Mouse (Mus musculus): ENCODE results near the gene Tubg1. TPM values are rescaled to one million over a fixed set of nuclear protein-coding genes. Genes with fewer than 3 reads are reported as not detected.
A peak's percentile ranks its signal among the peaks of the same experiment; 100 is the strongest.

The Tubg1 gene
- polyA plus RNA-seq (2012; rRNA removed): 22.4 and 27.3 TPM in 2 replicates

DNA sequence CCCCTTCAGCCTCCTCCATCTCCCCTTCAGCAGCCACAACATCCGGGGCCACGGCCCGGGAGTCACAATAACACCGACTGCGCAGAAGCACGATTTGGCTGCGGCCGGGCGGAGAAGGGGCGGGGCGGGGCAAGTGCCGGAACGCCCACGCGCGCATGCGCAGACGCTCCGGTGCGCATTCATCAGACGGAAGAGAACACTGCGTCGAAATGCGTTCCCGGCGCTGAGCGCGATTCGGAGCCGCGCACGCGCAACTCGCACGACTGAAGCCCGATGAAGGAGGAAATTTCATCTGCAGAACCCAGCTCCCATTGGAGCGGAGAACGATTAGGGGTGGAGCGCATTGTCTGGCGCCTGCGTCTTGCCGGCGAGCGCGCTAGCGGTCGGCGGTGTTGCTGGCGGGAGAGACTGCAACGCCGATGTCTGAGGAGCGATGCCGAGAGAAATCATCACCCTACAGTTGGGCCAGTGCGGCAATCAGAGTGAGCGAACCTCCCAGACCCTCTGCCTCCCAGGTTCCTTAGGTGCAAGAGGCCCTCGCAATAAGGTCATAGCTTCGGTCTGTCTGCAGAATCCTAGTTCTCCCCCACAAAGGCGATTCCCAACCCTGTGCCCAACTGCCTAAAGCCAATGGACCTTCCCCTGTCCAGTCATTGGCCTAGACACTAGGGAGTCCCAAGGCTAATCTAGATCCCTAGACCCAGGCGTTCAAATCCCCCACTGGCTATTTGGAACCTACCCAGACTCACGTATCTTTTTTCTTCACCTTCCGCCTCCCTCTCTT is at the start of gene Tubg1, which contains the start of gene Retreg3:
Tubg1 (plus strand) TSS at position 178 of the 784 bp plus-strand sequence.
Retreg3 (minus strand) TSS at position 133 of the 784 bp plus-strand sequence.
- peak within 1 kb of the TSS; percentile 89 for H3K4me3 ChIP-seq (ENCODE audit: control insufficient read depth, low read depth, low read length)
- peaks cover 7% of the 10 kb centered on the region for H3K4me1 ChIP-seq (ENCODE audit: control insufficient read depth, insufficient read depth, low read length)
- H3K36me3 ChIP-seq (ENCODE audit: control insufficient read depth, insufficient read depth, low read length): no peaks in the 10 kb centered on the region
- TF ChIP-seq CTCF (IDR thresholded peaks at IDR 0.05; ENCODE audit: control insufficient read depth, insufficient read depth, insufficient replicate concordance, low read depth, low read length) (no peak), POLR2A (IDR thresholded peaks at IDR 0.05; ENCODE audit: control insufficient read depth, low read depth, low read length) (peak; percentile 93)
- H3K27ac ChIP-seq (ENCODE audit: control insufficient read depth, insufficient read depth, low read depth, low read length): peak within 1 kb of the TSS; percentile 85
- H3K27me3 ChIP-seq (ENCODE audit: control insufficient read depth, insufficient read depth, low read length): no peaks in the 10 kb centered on the region

GRCm38 (mm10) chr11:101070189-101070527 is 49.6 kb upstream of the Tubg1 start:
- H3K4me1 ChIP-seq (ENCODE audit: control insufficient read depth, insufficient read depth, low read length): peaks cover 18% of the 10 kb centered on the region
- H3K4me3 ChIP-seq (ENCODE audit: control insufficient read depth, low read depth, low read length): peak overlapping the region; percentile 92
- H3K27me3 ChIP-seq (ENCODE audit: control insufficient read depth, insufficient read depth, low read length): no peaks in the 10 kb centered on the region
- no peak for TF ChIP-seq CTCF (IDR thresholded peaks at IDR 0.05; ENCODE audit: control insufficient read depth, insufficient read depth, insufficient replicate concordance, low read depth, low read length)
- no peak for TF ChIP-seq POLR2A (IDR thresholded peaks at IDR 0.05; ENCODE audit: control insufficient read depth, low read depth, low read length)
- H3K36me3 ChIP-seq (ENCODE audit: control insufficient read depth, insufficient read depth, low read length): no peaks in the 10 kb centered on the region
- H3K27ac ChIP-seq (ENCODE audit: control insufficient read depth, insufficient read depth, low read depth, low read length): peak overlapping the region; percentile 72

DNA sequence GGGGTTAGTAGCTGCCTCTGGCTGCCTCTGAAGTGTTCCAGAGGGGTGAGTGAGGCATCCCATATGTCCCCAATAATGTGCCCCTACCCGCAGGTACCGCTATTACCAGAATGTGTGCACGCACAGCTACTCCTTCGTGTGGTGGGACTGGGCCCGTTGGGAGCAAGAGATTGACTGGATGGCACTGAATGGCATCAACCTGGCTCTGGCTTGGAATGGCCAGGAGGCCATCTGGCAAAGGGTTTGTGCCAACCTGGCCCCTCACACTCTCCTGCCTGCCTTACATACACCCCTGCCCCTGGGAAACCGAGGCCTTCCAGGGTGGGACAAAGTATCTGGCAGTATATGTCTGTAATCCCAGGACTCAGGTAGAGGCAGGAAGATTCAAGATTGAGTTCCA is 48.8 kb upstream of the Tubg1 start:
- no peak overlapping the region for H3K4me3 ChIP-seq (ENCODE audit: control insufficient read depth, low read depth, low read length)
- no peak overlapping the region for H3K27ac ChIP-seq (ENCODE audit: control insufficient read depth, insufficient read depth, low read depth, low read length)
- peaks cover 15% of the 10 kb centered on the region for H3K4me1 ChIP-seq (ENCODE audit: control insufficient read depth, insufficient read depth, low read length)
- H3K36me3 ChIP-seq (ENCODE audit: control insufficient read depth, insufficient read depth, low read length): no peaks in the 10 kb centered on the region
- H3K27me3 ChIP-seq (ENCODE audit: control insufficient read depth, insufficient read depth, low read length): no peaks in the 10 kb centered on the region
- TF ChIP-seq CTCF (IDR thresholded peaks at IDR 0.05; ENCODE audit: control insufficient read depth, insufficient read depth, insufficient replicate concordance, low read depth, low read length) (no peak), POLR2A (IDR thresholded peaks at IDR 0.05; ENCODE audit: control insufficient read depth, low read depth, low read length) (no peak)

DNA sequence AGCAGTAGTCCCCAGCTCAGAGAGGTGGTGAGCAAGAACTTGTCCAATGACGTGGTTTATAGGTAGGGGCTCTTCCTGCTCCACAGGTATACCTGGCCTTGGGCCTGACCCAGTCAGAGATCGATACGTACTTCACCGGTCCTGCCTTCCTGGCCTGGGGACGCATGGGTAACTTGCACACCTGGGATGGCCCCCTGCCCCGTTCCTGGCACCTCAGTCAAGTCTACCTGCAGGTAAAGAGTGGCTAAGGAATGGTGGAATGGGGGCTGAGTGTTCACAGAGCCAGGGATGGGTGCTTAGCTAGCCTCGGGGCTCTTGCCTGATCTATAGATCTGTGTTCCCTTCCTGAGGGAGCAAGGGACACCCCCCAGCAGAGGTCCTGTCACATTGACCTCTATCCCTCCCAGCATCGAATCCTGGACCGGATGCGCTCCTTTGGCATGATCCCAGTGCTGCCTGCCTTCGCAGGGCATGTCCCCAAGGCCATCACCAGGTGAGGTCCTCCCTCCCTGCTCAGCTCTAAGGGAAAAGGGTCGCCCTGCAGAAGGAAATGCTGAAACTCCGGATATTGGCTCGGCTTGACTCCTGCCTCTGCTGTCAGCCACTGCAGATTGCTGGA is 47.8 kb upstream of the Tubg1 start:
- TF ChIP-seq CTCF (IDR thresholded peaks at IDR 0.05; ENCODE audit: control insufficient read depth, insufficient read depth, insufficient replicate concordance, low read depth, low read length) (no peak), POLR2A (IDR thresholded peaks at IDR 0.05; ENCODE audit: control insufficient read depth, low read depth, low read length) (no peak)
- Histone ChIP-seq H3K4me1 (ENCODE audit: control insufficient read depth, insufficient read depth, low read length) (peaks cover 12% of the 10 kb centered on the region), H3K27me3 (ENCODE audit: control insufficient read depth, insufficient read depth, low read length) (no peaks in the 10 kb centered on the region), H3K27ac (ENCODE audit: control insufficient read depth, insufficient read depth, low read depth, low read length) (no peak overlapping the region), H3K36me3 (ENCODE audit: control insufficient read depth, insufficient read depth, low read length) (no peaks in the 10 kb centered on the region; the same call in 1 of the 2 replicates), H3K4me3 (ENCODE audit: control insufficient read depth, low read depth, low read length) (no peak overlapping the region)

DNA sequence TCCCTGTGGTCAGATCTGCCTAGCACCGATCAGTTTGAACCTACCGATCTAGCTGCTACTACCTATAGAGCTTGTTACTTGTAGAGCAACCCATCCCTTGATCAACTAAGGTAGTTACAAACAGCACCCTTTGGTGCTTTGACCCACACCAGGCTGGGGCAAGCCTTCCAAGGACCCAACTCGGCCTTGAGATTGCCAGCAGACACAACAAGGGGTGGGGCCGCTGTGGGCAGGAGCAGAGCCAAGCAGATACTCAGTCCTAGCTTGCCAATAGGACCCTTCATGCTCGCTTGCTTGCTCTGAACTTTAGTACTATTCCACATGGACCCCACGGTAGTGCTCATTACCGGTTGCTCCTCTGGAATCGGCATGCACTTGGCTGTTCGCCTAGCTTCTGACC is 41.6 kb upstream of the Tubg1 start, which contains the start of gene Hsd17b1:
Hsd17b1 (plus strand) TSS at position 291 of the 400 bp plus-strand sequence.
- Histone ChIP-seq H3K36me3 (ENCODE audit: control insufficient read depth, insufficient read depth, low read length) (no peaks in the 10 kb centered on the region; the same call in 1 of the 2 replicates), H3K27me3 (ENCODE audit: control insufficient read depth, insufficient read depth, low read length) (no peaks in the 10 kb centered on the region), H3K4me3 (ENCODE audit: control insufficient read depth, low read depth, low read length) (peak within 1 kb of the TSS; percentile 14; the same call in 1 of the 2 replicates), H3K27ac (ENCODE audit: control insufficient read depth, insufficient read depth, low read depth, low read length) (no peak within 1 kb of the TSS), H3K4me1 (ENCODE audit: control insufficient read depth, insufficient read depth, low read length) (peaks cover 6% of the 10 kb centered on the region)
- TF ChIP-seq CTCF (IDR thresholded peaks at IDR 0.05; ENCODE audit: control insufficient read depth, insufficient read depth, insufficient replicate concordance, low read depth, low read length) (no peak), POLR2A (IDR thresholded peaks at IDR 0.05; ENCODE audit: control insufficient read depth, low read depth, low read length) (no peak)

DNA sequence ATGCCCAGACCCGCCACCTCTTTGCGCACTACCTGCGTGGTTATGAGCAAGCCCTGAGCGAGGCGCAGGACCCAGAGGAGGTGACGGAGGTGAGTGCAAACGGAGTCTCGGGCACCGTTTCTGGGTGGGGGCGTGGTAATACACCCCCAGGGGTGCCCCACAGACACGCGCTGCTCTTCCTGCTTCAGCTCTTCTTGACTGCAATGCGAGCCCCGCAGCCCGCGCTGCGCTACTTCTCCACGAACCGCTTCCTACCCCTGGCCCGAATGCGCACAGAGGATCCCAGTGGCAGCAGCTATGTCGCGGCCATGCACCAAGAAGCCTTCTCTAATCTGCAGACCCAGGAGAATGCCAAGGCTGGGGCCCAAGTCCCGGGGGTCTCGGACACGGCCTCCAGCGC is 40.0 kb upstream of the Tubg1 start:
- Histone ChIP-seq H3K4me1 (ENCODE audit: control insufficient read depth, insufficient read depth, low read length) (peaks cover 10% of the 10 kb centered on the region), H3K27ac (ENCODE audit: control insufficient read depth, insufficient read depth, low read depth, low read length) (no peak overlapping the region), H3K4me3 (ENCODE audit: control insufficient read depth, low read depth, low read length) (no peak overlapping the region), H3K36me3 (ENCODE audit: control insufficient read depth, insufficient read depth, low read length) (no peaks in the 10 kb centered on the region; the same call in 1 of the 2 replicates), H3K27me3 (ENCODE audit: control insufficient read depth, insufficient read depth, low read length) (no peaks in the 10 kb centered on the region)
- TF ChIP-seq POLR2A (IDR thresholded peaks at IDR 0.05; ENCODE audit: control insufficient read depth, low read depth, low read length) (no peak), CTCF (IDR thresholded peaks at IDR 0.05; ENCODE audit: control insufficient read depth, insufficient read depth, insufficient replicate concordance, low read depth, low read length) (no peak)

DNA sequence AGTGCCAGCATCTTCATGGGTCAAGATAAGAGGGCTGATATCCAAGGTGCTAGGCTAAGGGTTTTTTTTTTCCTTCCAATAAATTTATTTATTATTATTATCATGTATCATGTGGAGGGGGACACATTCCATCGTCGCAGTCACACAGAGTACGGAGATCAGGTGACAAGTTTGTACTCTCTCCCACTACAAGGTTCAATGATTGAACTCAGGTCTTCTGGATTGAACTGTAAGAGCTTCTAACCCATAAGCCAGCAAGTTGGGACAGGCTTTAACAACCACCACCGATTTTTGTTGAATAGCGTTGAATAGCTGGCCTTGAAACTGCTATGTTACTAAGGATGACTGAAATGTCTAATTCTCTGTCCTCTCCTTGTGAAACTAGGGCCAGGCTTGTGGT is 39.3 kb upstream of the Tubg1 start:
- H3K4me3 ChIP-seq (ENCODE audit: control insufficient read depth, low read depth, low read length): no peak overlapping the region

More for the DNA sequence above, 39.3 kb upstream of the Tubg1 start:
- TF ChIP-seq CTCF (IDR thresholded peaks at IDR 0.05; ENCODE audit: control insufficient read depth, insufficient read depth, insufficient replicate concordance, low read depth, low read length) (no peak), POLR2A (IDR thresholded peaks at IDR 0.05; ENCODE audit: control insufficient read depth, low read depth, low read length) (no peak)
- Histone ChIP-seq H3K36me3 (ENCODE audit: control insufficient read depth, insufficient read depth, low read length) (no peaks in the 10 kb centered on the region; the same call in 1 of the 2 replicates), H3K4me1 (ENCODE audit: control insufficient read depth, insufficient read depth, low read length) (peaks cover 10% of the 10 kb centered on the region), H3K27me3 (ENCODE audit: control insufficient read depth, insufficient read depth, low read length) (no peaks in the 10 kb centered on the region), H3K27ac (ENCODE audit: control insufficient read depth, insufficient read depth, low read depth, low read length) (no peak overlapping the region)
